Mouse (Mus musculus): ENCODE measurements around the gene Atp11a.

Gene Atp11a

DNA sequence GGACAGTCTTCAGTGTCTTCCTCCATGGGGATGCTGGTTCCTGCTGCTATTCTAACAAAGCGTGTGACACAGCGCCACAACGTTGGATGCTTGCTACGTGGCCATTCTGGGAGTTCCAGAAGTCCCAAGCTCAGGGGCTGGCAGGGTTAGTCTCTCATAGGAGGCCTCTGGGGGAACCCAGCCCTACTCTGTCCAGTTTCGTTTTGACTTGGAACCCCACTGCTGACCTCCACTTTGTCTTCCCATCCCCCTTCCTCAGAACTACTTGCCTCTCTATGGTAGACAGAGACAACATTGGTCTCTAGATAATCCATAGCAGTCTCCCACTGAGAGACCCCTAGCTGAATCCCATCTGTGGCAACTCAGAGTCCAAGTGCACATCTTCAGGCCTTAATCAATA lies 149.8 kb downstream of the Atp11a start:
- DNase-seq (ENCODE audit: low spot score) = no peak

DNA sequence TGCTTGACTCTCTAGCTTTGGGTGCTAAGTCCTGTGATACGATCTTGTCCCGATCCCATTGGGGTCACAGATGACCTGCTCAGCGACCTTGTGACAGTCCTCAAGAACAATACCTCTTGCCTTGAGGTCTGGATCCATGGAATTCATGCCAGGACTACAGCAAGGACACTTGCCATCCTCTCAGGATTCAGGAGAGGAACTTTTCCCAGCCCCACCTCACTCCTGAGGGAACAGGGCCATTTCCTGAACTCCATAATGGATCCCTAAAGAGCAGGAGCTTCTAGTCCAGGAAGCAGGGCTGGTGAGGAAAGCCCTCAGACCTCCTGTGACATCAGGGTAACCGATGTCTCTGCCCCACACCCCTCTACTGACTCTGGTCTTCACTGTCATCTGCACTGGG lies 150.9 kb downstream of the Atp11a start:
- DNase-seq (ENCODE audit: low spot score) = no peak

DNA sequence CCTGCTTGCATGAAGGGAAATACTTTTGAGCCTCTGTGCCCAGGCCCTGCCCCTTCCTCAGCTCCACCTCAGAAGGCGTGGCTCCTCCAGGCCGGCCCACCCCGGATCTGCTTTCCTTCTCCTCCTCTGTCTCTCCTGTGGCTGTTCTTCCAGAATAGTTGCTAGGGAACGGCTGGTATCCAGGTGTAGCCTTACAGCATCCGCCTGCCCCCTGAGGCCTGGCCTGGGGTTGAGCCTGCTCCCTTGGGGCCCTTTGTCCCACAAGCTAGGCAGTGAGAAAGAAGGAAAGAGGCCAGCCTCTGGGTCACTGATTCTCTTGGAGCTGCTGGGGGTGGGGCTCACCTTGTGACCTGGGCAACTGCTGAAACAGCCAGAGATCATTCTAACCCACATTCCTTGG lies 155.2 kb downstream of the Atp11a start:
- no peak for DNase-seq (ENCODE audit: low spot score)

DNA sequence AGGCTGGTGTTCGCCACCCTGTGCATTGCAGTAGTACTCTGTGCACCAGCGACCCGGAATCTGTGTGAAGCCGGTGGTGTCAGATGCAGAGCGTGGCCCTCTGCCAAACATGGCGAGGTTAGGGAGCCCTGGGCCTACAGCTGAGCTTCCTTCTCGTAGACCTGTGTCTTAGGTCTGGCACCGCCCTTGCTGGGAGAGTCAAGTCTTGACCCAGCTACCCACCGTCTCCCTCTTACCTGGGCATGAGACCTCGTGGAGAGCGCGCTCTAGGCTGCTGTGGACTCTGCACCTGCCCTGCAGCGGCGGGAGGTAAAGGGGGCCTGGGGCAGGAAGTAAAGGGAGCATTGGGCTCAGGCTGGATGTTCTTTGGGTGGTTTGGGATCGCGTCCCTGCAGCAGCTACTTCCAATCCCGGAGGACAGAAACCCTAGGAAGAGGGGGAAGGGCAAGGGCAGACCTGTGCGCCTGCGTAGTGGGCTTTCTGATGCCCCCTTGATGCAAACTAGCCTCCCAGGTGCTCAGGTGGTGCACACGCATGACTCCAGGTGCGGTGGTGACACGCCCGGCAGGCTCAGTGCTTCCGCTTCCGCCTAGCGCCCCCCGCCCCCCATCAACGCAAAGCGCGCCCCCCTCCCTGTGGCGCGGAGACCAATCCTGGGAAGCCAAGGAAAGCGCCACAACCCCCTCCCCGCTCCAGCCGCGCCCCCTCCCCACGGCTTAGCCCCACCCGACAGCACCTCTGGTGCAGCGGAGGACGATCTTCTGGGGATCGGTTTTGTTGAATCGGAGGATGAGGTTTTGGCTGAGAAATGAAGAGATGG lies 158.6 kb downstream of the Atp11a start:
- no peak for DNase-seq (ENCODE audit: low spot score)

DNA sequence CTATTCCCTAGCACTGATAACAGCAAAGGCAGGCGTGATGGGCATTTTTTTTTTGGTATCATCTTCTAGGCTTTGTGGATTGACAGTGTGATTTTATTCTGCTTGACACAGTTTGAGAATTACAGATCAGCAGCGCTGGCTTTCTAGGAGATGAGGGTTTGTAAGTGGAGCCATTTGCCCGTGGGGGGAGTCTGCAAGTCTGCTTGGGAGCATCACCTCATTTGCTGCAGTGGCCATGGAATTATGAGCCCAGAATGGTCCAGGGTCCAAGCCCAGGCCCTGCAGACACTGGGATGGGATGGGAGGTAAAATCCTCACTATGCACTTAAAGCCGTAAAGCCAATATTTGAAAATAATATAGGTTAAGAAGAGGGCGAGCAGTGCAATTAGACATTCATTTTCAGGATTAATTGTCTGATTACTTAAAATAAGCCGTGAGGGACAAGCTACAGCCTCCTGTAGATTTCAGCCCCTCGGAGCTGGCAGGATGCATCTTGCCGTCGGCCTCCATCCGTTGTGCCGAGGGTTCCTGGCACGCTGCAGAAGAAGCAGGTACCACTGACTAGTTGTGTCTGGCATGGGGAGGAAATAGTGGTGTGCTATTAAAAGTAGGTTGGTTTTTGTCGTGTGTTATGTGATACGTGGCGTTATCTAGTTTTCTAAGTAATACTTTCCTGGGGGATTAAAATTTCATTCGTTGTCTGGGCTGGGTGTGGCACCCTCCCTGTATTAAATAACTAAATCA lies 159.5 kb downstream of the Atp11a start:
- no peak for DNase-seq (ENCODE audit: low spot score)

DNA sequence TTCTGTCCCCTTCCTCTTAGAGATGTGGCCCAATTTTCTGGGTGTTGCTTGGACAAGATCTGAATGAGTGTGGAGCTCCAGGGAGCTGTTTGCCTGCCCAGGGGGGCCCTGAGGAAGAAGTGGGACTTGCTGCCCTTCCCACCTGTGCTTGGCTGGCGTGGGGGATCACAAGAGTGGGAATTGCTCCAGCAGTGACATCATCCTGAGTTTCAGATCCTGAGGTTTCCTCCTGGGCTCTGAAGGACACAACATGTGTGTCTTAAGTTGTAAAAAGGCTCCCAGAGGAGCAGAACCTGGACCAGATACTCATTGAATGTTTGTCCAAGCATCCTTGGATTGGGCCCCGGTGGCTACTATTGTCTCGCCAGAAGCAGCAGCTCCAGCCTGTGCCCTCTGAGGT lies 160.2 kb downstream of the Atp11a start:
- no peak for DNase-seq (ENCODE audit: low spot score)

DNA sequence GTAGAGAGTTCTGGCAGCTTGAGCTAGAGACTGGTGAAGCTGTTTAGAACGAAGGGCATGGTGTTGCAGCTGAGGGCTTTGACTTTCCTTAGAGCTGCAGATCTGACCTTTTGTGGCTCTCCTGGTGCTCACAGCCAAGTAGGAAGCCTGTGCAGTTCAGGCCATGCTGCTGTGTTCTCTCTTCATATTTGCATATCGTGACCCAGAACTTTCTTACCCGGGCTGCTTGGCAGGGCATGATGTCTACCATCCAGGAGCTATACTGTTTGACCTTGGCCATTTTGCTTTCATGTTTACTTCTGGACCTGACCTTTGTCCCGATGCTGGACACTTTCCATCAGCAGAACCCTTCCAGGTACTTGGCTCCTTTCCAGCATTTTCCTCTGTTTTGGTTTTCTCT lies 161.0 kb downstream of the Atp11a start:
- DNase-seq (ENCODE audit: low spot score) = no peak
